Mouse (Mus musculus): ENCODE results near the gene Sh3gl1. TPM values are rescaled to one million over a fixed set of nuclear protein-coding genes. Genes with fewer than 3 reads are reported as not detected.

Sh3gl1 gene
- polyA plus RNA-seq, 1 experiment = 78.2 TPM

DNA sequence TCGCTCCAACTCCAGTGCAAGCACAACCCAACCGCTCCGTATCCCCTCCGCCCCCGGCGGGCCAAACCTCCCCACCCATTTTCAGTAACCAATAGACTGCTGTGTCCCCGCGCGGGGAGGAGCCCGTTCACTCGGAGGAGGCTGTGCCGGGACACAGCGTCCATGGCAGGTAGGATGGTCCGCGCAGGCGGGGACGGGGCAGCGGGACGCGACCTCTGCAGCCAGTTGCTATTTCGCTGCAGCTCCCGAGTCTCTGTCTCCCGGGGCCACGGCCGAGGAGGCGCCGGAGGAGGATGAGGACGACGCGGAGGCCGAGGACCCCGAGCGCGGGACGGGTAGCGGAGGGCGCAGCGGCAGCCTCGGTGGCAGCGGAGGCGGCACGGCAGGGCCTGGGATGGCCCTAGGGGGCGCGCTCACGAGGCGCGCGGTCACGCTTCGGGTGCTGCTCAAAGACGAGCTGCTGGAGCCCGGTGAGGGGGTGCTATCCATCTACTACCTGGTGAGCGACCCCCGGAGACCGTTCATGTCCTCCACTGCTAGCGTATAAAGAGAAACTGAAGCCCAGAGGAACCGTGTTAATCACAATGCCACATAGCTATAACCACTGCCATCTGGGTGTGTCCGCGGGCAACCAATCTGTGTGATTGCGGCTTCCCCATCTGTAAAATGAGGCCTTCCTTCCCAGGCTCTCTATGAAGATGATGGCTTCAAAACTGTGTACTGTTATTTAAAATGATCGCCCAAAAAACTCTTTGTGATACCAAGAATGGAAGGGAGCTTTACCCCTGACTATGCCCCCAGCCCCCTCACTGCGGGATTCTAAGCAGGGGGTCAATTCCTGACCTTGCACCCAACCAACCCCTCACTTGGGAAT is 27.1 kb downstream of the Sh3gl1 start:
- Histone ChIP-seq H3K27me3 (ENCODE audit: control insufficient read depth, insufficient read depth, low read length) (no peaks in the 10 kb centered on the region), H3K27ac (ENCODE audit: insufficient read depth, low read depth, low read length) (peak overlapping the region; percentile 92), H3K4me3 (ENCODE audit: low read depth, low read length) (peak overlapping the region; percentile 86), H3K36me3 (ENCODE audit: control insufficient read depth, insufficient read depth, low read length) (peaks cover 13% of the 10 kb centered on the region), H3K4me1 (ENCODE audit: control insufficient read depth, insufficient read depth, insufficient read length, low read length) (peaks cover 12% of the 10 kb centered on the region)
- peak; percentile 92 for TF ChIP-seq POLR2A (IDR thresholded peaks at IDR 0.05; ENCODE audit: low read depth, low read length)
- TF ChIP-seq CTCF (IDR thresholded peaks at IDR 0.05; ENCODE audit: extremely low read depth, insufficient read length, insufficient replicate concordance, low read depth, low read length) = peak; percentile 49; the same call in 1 of the 2 replicates
- WGBS = under 1% methylated on average over 61 of the region's 62 CpGs

DNA sequence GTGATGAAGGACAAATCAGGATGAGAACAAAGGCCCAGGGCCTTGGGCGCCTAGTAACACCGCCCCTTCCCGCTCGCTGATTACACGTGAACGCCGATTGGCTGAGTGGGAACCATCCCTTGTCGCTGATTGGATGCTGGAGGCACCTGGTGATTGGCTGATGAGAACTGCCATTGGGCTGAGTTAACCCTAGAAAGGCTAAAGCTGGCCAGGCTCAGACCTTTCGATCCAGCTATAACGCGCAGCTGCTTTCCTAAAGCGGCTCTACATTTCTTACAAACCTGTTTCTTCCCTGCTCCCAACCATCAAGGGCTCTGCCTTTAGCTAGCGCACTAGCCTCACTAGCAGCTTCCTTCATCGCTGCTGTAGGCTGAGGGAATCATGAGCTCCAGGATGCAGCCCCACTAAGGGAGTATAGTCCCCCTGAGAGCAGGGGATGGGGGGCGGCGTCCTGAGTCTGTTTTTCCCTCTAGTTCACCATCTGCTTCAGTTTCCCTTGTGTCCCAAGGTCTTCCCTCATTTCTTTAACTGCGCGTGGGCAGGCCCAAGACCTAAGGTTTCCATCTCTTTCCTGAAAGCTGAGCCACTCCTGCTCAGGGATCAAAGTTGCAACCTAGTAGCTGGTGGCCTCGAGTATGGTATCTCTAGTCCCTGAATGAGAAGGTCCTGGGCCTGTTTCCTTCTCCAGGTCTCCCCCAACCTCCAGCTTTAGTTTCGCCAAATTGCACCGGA is 27.9 kb downstream of the Sh3gl1 start:
- H3K27me3 ChIP-seq (ENCODE audit: control insufficient read depth, insufficient read depth, low read length) = no peaks in the 10 kb centered on the region
- H3K4me1 ChIP-seq (ENCODE audit: control insufficient read depth, insufficient read depth, insufficient read length, low read length) = peaks cover 12% of the 10 kb centered on the region
- peaks cover 10% of the 10 kb centered on the region for H3K36me3 ChIP-seq (ENCODE audit: control insufficient read depth, insufficient read depth, low read length)
- H3K27ac ChIP-seq (ENCODE audit: insufficient read depth, low read depth, low read length) = peak overlapping the region; percentile 98
- TF ChIP-seq CTCF (IDR thresholded peaks at IDR 0.05; ENCODE audit: extremely low read depth, insufficient read length, insufficient replicate concordance, low read depth, low read length) (no peak), POLR2A (IDR thresholded peaks at IDR 0.05; ENCODE audit: low read depth, low read length) (peak; percentile 41; the same call in 1 of the 2 replicates)
- WGBS = under 1% methylated on average over 21 of the region's 21 CpGs
- peak overlapping the region; percentile 86 for H3K4me3 ChIP-seq (ENCODE audit: low read depth, low read length)

GRCm38 (mm10) chr17:56007444-56008355 is 28.7 kb downstream of the Sh3gl1 start:
- Histone ChIP-seq H3K27ac (ENCODE audit: insufficient read depth, low read depth, low read length) (peak overlapping the region; percentile 98), H3K4me1 (ENCODE audit: control insufficient read depth, insufficient read depth, insufficient read length, low read length) (peaks cover 15% of the 10 kb centered on the region), H3K4me3 (ENCODE audit: low read depth, low read length) (peak overlapping the region; percentile 86), H3K36me3 (ENCODE audit: control insufficient read depth, insufficient read depth, low read length) (peaks cover 11% of the 10 kb centered on the region), H3K27me3 (ENCODE audit: control insufficient read depth, insufficient read depth, low read length) (no peaks in the 10 kb centered on the region)
- WGBS = 13% methylated on average over 14 of the region's 14 CpGs
- no peak for TF ChIP-seq CTCF (IDR thresholded peaks at IDR 0.05; ENCODE audit: extremely low read depth, insufficient read length, insufficient replicate concordance, low read depth, low read length)
- no peak for TF ChIP-seq POLR2A (IDR thresholded peaks at IDR 0.05; ENCODE audit: low read depth, low read length)

- Histone ChIP-seq H3K4me1 (ENCODE audit: control insufficient read depth, insufficient read depth, insufficient read length, low read length) (peaks cover 15% of the 10 kb centered on the region), H3K27ac (ENCODE audit: insufficient read depth, low read depth, low read length) (peak overlapping the region; percentile 98), H3K27me3 (ENCODE audit: control insufficient read depth, insufficient read depth, low read length) (no peaks in the 10 kb centered on the region), H3K36me3 (ENCODE audit: control insufficient read depth, insufficient read depth, low read length) (peaks cover 10% of the 10 kb centered on the region), H3K4me3 (ENCODE audit: low read depth, low read length) (peak overlapping the region; percentile 53)
- no peak for TF ChIP-seq CTCF (IDR thresholded peaks at IDR 0.05; ENCODE audit: extremely low read depth, insufficient read length, insufficient replicate concordance, low read depth, low read length)
- WGBS = 32% methylated on average over 10 of the region's 10 CpGs
These were observed 29.5 kb downstream of the Sh3gl1 start for GRCm38 (mm10) chr17:56006956-56007355.

- 17% methylated on average over 13 of the region's 13 CpGs for WGBS
- peak within 1 kb of the TSS; percentile 80 for H3K4me3 ChIP-seq (ENCODE audit: low read depth, low read length)
- peak; percentile 59 for TF ChIP-seq POLR2A (IDR thresholded peaks at IDR 0.05; ENCODE audit: low read depth, low read length)
- TF ChIP-seq CTCF (IDR thresholded peaks at IDR 0.05; ENCODE audit: extremely low read depth, insufficient read length, insufficient replicate concordance, low read depth, low read length) = no peak
- peak within 1 kb of the TSS; percentile 98 for H3K27ac ChIP-seq (ENCODE audit: insufficient read depth, low read depth, low read length)
- H3K27me3 ChIP-seq (ENCODE audit: control insufficient read depth, insufficient read depth, low read length) = no peaks in the 10 kb centered on the region
- peaks cover 14% of the 10 kb centered on the region for H3K4me1 ChIP-seq (ENCODE audit: control insufficient read depth, insufficient read depth, insufficient read length, low read length)
- H3K36me3 ChIP-seq (ENCODE audit: control insufficient read depth, insufficient read depth, low read length) = peaks cover 19% of the 10 kb centered on the region
These were observed 30.9 kb downstream of the Sh3gl1 start, which contains the start of the genes Stap2 and Mpnd for GRCm38 (mm10) chr17:56005415-56006061. TSS of gene Stap2 (minus strand) at chr17:56005584. TSS of gene Mpnd (plus strand) at chr17:56005711.

DNA sequence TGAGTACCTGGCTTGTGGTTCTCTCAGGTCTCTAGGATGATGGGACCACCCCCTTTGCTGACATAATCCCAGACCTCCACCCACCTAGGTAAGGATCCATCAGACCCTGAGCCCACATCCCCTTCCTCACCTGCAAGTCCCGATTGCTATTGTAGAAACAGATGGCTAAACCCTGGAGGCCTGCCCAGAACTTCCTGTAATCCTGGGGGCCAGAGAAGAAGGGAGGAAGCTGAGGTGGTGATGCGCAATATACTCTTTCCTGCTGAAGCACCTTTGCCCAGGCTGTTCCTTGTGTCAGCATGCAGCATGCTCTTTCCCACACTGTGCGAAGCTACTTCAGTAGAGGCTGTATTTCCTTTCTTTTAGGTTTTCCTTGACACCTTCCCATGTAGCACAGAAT is 33.4 kb downstream of the Sh3gl1 start:
- peaks cover 6% of the 10 kb centered on the region; the same call in 1 of the 2 replicates for H3K4me1 ChIP-seq (ENCODE audit: control insufficient read depth, insufficient read depth, insufficient read length, low read length)
- peaks cover 35% of the 10 kb centered on the region for H3K36me3 ChIP-seq (ENCODE audit: control insufficient read depth, insufficient read depth, low read length)
- no peak overlapping the region for H3K4me3 ChIP-seq (ENCODE audit: low read depth, low read length)
- TF ChIP-seq POLR2A (IDR thresholded peaks at IDR 0.05; ENCODE audit: low read depth, low read length) = no peak
- no peak for TF ChIP-seq CTCF (IDR thresholded peaks at IDR 0.05; ENCODE audit: extremely low read depth, insufficient read length, insufficient replicate concordance, low read depth, low read length)
- H3K27me3 ChIP-seq (ENCODE audit: control insufficient read depth, insufficient read depth, low read length) = no peaks in the 10 kb centered on the region
- 82% methylated on average over 3 of the region's 3 CpGs for WGBS
- no peak overlapping the region for H3K27ac ChIP-seq (ENCODE audit: insufficient read depth, low read depth, low read length)

Data from small intestine, adult 2 months (tissue).